Mouse (Mus musculus): ENCODE results near the gene Bach2. TPM values are rescaled to one million over a fixed set of nuclear protein-coding genes. Genes with fewer than 3 reads are reported as not detected.
A peak's percentile ranks its signal among the peaks of the same experiment; 100 is the strongest.

Bach2 gene
- polyA plus RNA-seq, 1 experiment from 2014 or later, result 1.1 TPM

DNA sequence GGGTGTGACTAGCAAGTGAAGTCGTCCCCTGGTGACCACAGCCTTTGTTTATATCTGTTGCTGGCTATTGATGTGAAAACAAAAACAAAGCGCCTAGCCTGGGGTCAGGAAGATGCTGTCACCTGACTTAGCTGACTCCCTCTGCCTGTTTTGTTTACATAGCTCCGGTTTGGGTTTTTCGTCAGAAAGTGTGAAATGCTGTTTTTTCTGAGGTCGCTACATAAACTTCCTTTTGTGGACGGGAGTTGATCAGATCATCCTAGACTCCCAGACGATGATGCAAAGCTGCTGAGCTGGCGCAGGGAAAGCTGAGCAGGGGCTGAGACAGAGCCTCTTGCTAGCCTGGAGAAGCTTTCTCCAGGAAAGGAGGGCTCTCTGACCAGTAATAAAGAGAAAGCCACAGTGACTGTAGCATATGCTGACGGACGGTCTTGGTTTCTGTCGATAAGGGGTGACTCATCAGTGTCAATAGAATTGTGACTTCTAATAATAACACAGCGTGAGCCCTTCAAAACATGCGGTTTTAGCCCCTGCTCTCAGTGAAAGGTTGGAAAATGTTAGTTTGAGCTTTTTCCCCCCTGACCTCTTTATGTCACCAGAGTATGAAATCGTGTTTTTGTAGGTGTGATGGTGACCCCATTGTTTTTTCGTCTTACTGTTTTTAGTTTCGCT is 11.9 kb downstream of the Bach2 start:
- Histone ChIP-seq H3K27me3 (replicated peaks; ENCODE audit: control insufficient read depth, insufficient read depth, low read length) (peaks cover 5% of the 10 kb centered on the region), H3K36me3 (ENCODE audit: control insufficient read depth, insufficient read depth) (no peaks in the 10 kb centered on the region), H3K4me1 (replicated peaks; ENCODE audit: control insufficient read depth, insufficient read depth, low read length) (no peaks in the 10 kb centered on the region; the same call in 1 of the 2 replicates), H3K4me2 (replicated peaks; ENCODE audit: low read depth) (peak overlapping the region; percentile 59), H3K9me3 (ENCODE audit: control insufficient read depth) (no peaks in the 10 kb centered on the region), H3K27ac (ENCODE audit: low read depth, low read length) (peak overlapping the region; percentile 51), H3K4me3 (ENCODE audit: low read depth, low read length) (peak overlapping the region; percentile 30), H3K9ac (ENCODE audit: low read depth, low read length) (0 out of 2 replicates have a peak overlapping the region, but pooled peaks have one; percentile 4)
- no peak for TF ChIP-seq CTCF (IDR thresholded peaks at IDR 0.05; ENCODE audit: low read depth)
- 12% methylated on average over 16 of the region's 16 CpGs for WGBS
- peak; percentile 58 for ATAC-seq

DNA sequence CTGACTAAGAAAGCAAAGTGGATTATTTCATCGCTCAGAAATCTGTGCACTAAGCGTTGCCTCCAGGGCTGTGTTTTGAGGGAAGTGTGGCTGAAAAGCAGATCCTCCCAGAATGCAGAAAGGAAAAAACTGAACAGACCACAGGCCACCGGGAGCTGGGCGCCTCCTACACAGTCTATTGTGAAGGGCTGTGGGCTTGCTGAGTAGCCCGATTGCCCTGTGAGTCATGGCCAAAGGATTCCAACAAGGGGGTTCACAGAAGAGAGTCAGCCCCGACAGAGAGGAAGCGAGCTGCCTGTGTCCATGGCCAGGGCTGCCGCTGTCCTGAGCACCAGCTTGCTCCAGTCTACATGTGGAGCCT is 12.4 kb downstream of the Bach2 start:
- H3K9me3 ChIP-seq (ENCODE audit: control insufficient read depth), result no peaks in the 10 kb centered on the region
- no peaks in the 10 kb centered on the region; the same call in 1 of the 2 replicates for H3K4me1 ChIP-seq (replicated peaks; ENCODE audit: control insufficient read depth, insufficient read depth, low read length)
- no peak overlapping the region for H3K9ac ChIP-seq (ENCODE audit: low read depth, low read length)
- WGBS, result 17% methylated on average over 8 of the region's 8 CpGs
- peaks cover 5% of the 10 kb centered on the region for H3K27me3 ChIP-seq (replicated peaks; ENCODE audit: control insufficient read depth, insufficient read depth, low read length)
- H3K4me3 ChIP-seq (ENCODE audit: low read depth, low read length), result peak overlapping the region; percentile 30
- no peaks in the 10 kb centered on the region for H3K36me3 ChIP-seq (ENCODE audit: control insufficient read depth, insufficient read depth)
- H3K4me2 ChIP-seq (replicated peaks; ENCODE audit: low read depth), result peak overlapping the region; percentile 59
- TF ChIP-seq CTCF (IDR thresholded peaks at IDR 0.05; ENCODE audit: low read depth), result no peak
- ATAC-seq, result peak; percentile 46
- H3K27ac ChIP-seq (ENCODE audit: low read depth, low read length), result peak overlapping the region; percentile 51

DNA sequence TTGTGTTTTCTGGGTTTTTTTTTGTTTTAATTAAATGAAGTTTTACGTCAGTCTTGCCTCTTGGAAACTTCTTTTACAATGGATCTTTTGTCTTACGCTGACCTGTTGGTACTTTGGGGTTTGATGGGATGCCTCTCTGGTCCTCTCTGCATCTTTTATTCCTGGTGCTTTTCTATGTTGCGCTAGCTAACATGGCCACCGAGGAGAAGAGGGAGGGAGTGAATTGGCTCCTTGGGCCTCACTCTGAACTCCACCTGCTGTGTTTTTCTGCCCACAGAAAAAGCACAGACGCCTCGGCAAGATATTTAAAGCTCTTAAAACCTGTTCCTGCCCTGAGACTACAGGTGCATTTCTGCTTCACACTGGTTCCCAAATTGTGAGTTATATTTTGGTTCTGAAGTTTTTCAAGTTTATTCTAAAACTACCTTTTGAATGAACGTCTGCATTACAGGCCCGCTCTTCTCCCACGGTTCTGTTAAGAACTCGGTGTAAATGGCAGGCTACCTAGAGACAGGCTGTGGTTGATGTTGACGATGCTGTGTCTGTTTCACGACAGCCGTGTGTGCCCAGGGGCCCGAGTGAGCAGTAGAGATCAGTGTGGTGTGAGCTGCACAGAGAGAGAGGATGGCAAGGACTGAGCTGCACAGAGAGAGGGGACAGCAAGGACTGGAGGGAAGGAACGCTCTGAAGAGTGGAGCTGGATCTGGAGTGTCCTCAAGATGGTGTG is 13.5 kb downstream of the Bach2 start:
- no peak overlapping the region for H3K4me2 ChIP-seq (replicated peaks; ENCODE audit: low read depth)
- no peak for TF ChIP-seq CTCF (IDR thresholded peaks at IDR 0.05; ENCODE audit: low read depth)
- no peak overlapping the region for H3K4me3 ChIP-seq (ENCODE audit: low read depth, low read length)
- 79% methylated on average over 15 of the region's 15 CpGs for WGBS
- no peak overlapping the region for H3K27ac ChIP-seq (ENCODE audit: low read depth, low read length)
- H3K27me3 ChIP-seq (replicated peaks; ENCODE audit: control insufficient read depth, insufficient read depth, low read length), result peaks cover 5% of the 10 kb centered on the region
- H3K9ac ChIP-seq (ENCODE audit: low read depth, low read length), result no peak overlapping the region
- no peaks in the 10 kb centered on the region; the same call in 1 of the 2 replicates for H3K4me1 ChIP-seq (replicated peaks; ENCODE audit: control insufficient read depth, insufficient read depth, low read length)
- no peaks in the 10 kb centered on the region for H3K9me3 ChIP-seq (ENCODE audit: control insufficient read depth)
- no peaks in the 10 kb centered on the region for H3K36me3 ChIP-seq (ENCODE audit: control insufficient read depth, insufficient read depth)
- ATAC-seq, result no peak

DNA sequence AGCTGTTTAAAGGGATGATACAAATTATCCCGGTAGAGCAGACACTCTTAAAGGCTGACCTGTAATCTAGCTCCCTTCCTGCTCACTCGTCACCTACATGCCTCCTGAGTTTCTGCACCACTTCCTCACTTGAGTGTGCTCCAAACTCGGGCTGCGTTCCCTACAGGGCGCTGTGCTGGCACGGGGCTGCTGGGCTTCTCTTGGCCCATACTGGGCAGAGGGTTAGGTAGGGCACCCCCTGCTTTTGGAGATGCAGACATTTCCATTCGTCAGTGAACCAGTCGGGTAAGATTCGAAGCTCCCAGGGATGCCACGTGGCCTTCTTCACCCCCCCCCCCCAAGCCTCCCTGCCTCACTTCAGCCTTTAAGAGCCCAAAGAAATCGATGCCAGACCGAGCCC is 19.1 kb downstream of the Bach2 start:
- Histone ChIP-seq H3K4me1 (replicated peaks; ENCODE audit: control insufficient read depth, insufficient read depth, low read length) (no peaks in the 10 kb centered on the region), H3K4me2 (replicated peaks; ENCODE audit: low read depth) (no peak overlapping the region), H3K36me3 (ENCODE audit: control insufficient read depth, insufficient read depth) (no peaks in the 10 kb centered on the region), H3K4me3 (ENCODE audit: low read depth, low read length) (no peak overlapping the region), H3K9me3 (ENCODE audit: control insufficient read depth) (no peaks in the 10 kb centered on the region), H3K27ac (ENCODE audit: low read depth, low read length) (no peak overlapping the region), H3K9ac (ENCODE audit: low read depth, low read length) (no peak overlapping the region), H3K27me3 (replicated peaks; ENCODE audit: control insufficient read depth, insufficient read depth, low read length) (no peaks in the 10 kb centered on the region)
- no peak for TF ChIP-seq CTCF (IDR thresholded peaks at IDR 0.05; ENCODE audit: low read depth)
- no peak for ATAC-seq
- WGBS, result 83% methylated on average over 12 of the region's 12 CpGs

DNA sequence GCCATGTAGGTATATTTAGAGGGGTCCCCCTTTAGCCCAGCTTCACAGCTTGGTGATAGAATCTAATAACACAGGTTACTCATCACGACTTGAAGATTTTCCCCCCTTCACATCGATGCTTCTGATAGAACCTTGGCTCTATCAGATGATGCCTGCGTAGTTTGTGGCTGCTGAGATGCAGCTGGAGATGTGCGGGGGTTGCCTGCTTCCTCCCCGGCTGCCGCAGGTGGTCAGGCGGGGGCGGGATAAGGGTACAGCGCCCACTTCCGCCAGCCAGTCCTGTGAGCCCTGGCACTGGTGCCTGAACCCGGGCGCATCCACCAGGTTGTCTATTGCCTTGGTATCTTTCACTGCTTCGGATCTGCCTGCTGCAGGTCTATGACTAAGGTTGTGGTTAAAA is 19.5 kb downstream of the Bach2 start:
- H3K27ac ChIP-seq (ENCODE audit: low read depth, low read length), result no peak overlapping the region
- no peak overlapping the region for H3K4me3 ChIP-seq (ENCODE audit: low read depth, low read length)
- H3K9me3 ChIP-seq (ENCODE audit: control insufficient read depth), result no peaks in the 10 kb centered on the region
- no peak overlapping the region for H3K9ac ChIP-seq (ENCODE audit: low read depth, low read length)
- 87% methylated on average over 13 of the region's 13 CpGs for WGBS
- no peaks in the 10 kb centered on the region for H3K4me1 ChIP-seq (replicated peaks; ENCODE audit: control insufficient read depth, insufficient read depth, low read length)
- H3K4me2 ChIP-seq (replicated peaks; ENCODE audit: low read depth), result no peak overlapping the region
- no peaks in the 10 kb centered on the region for H3K27me3 ChIP-seq (replicated peaks; ENCODE audit: control insufficient read depth, insufficient read depth, low read length)
- no peak for ATAC-seq
- no peak for TF ChIP-seq CTCF (IDR thresholded peaks at IDR 0.05; ENCODE audit: low read depth)
- H3K36me3 ChIP-seq (ENCODE audit: control insufficient read depth, insufficient read depth), result no peaks in the 10 kb centered on the region

DNA sequence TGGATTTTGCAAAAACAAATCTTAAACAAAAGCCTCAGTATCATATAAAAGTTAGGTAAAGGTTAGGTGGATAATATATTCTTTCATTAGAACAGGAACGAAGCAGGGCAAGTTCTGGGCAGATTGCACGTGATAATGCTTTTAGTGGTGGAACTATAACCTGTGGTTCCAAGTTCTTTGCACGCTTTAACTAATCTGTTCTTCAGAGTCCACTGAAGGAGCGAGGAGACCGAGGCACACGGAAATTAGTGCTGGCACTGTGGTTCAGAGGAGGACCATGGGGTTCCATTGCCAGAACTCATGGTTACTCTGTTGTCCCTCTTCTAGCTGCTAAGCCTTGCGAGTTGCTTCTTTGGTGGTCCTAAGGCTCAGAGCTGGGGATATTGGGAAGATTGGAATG is 20.0 kb downstream of the Bach2 start:
- H3K36me3 ChIP-seq (ENCODE audit: control insufficient read depth, insufficient read depth), result no peaks in the 10 kb centered on the region
- H3K27ac ChIP-seq (ENCODE audit: low read depth, low read length), result no peak overlapping the region
- H3K4me1 ChIP-seq (replicated peaks; ENCODE audit: control insufficient read depth, insufficient read depth, low read length), result no peaks in the 10 kb centered on the region
- no peak overlapping the region for H3K9ac ChIP-seq (ENCODE audit: low read depth, low read length)
- no peak overlapping the region for H3K4me3 ChIP-seq (ENCODE audit: low read depth, low read length)
- H3K4me2 ChIP-seq (replicated peaks; ENCODE audit: low read depth), result no peak overlapping the region
- H3K9me3 ChIP-seq (ENCODE audit: control insufficient read depth), result no peaks in the 10 kb centered on the region
- WGBS, result 90% methylated on average over 7 of the region's 7 CpGs
- TF ChIP-seq CTCF (IDR thresholded peaks at IDR 0.05; ENCODE audit: low read depth), result no peak
- H3K27me3 ChIP-seq (replicated peaks; ENCODE audit: control insufficient read depth, insufficient read depth, low read length), result no peaks in the 10 kb centered on the region
- no peak for ATAC-seq
